Mouse (Mus musculus): ENCODE data around the gene Gpsm3. TPM values are rescaled to one million over a fixed set of nuclear protein-coding genes. Genes with fewer than 3 reads are reported as not detected.
A peak's percentile ranks its signal among the peaks of the same experiment; 100 is the strongest.
"Not testable (repeated sequence)": the region's sequence is repeated elsewhere in the genome, so short reads cannot be mapped to it uniquely, and the experiment has no call there.

The Gpsm3 gene
- total RNA-seq (2021), result 4.6 and 4.9 TPM in 2 replicates
- long read RNA-seq, partial matches to known transcripts, result 1 of 2 reads
- long read RNA-seq, other reads (novel, unspliced or antisense), result 0 of 2 reads

DNA sequence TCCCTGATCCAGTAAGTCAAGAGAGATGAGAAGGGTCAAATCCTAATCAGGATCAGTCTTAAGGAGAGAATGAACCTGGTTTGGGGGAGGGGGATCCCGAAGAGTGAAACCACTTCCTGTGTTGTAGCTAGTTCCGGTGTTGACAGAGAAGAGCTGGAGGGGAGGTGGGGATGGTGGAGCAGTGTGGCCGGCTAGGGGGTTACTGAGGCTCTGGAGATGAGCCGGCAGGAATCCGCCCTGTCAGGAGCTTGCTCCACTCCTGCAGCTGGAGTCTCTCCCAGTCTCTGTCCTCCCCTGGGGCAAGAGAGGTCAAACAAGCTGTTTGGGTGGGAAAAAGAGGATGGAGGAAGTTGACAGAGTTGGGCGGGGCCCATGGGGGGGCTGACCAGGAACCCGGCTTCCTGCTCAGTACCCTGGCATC lies at the start of gene Gpsm3:
Gpsm3 (plus strand) TSS at position 126 of the 421 bp plus-strand sequence.
- no peak for DNase-seq

DNA sequence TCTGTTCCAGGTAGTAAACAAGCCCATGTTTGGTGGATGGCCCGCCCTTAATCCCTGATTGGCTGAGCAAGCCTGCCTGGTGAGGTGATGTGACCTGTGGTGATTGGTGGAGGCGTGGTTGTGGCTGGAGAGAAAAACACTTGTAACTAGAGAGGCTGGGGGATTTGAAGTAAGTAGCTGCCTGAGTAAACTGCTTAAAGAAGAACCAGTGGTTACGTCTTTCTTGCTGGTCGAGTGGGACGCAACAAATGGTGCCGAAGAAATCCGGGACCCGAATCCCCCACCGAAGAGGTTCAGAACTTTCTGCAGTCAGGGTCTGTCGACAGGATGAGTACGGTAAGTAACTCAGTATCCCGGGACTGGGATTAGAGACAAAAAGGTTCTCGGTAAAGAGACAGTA lies 46.0 kb upstream of the Gpsm3 start:
- DNase-seq, result not testable (repeated sequence)

DNA sequence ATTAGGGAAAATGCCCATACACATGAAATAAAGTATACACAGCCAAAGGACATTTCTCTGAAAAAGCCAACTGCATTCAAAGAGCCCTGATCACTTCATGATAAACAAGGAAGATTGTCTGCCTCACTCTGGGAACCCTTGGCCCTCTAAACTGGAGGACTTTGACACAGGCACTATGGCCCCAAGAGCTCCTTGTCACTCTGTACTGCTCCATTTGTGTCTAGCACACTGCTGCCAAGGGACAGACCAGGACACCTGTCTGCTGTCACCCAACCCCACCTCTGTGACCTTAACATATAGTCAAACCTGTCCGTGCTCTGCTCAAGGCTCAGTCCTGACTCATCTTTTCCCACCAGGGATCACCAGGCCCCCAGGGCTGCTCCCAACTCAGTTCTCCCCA lies 42.8 kb upstream of the Gpsm3 start:
- no peak for DNase-seq

DNA sequence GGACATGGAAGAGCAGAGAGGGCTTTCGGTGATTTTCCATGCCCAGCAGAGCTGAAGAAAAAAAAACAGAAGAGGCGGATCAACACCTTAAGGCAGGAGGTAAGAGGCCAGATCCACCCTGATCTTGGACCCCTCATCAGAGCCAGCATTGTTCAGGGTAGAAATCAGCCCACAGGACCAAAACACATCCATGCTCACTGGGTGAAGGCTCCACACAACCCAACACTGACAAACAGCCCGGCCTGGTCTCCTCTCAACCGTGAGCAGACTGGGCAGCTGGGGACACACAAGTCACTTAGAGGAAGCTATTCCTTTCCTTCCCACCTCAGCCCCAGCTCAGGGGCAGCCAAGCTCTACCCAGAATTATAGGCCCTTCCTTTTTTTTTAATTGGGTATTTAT lies 42.0 kb upstream of the Gpsm3 start:
- no peak for DNase-seq

DNA sequence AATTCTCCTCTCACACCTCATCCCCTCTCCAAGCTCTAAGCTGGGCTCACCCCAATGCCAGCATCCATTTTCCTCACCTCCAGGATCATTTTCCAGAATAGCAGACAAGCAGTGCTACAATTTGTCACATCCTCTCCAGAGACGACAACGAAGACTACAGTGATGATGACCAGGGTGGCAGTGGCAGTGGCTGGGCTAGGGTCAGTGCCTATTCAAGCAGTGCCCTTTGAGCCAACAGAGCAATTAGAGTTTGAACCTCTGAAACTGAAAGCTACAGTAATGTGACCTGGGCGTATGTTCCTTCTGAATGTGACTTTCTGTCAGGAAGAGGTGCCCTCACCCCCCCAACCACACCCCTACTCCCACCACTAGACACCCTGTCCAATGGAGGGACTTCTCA lies 40.5 kb upstream of the Gpsm3 start:
- no peak for DNase-seq

DNA sequence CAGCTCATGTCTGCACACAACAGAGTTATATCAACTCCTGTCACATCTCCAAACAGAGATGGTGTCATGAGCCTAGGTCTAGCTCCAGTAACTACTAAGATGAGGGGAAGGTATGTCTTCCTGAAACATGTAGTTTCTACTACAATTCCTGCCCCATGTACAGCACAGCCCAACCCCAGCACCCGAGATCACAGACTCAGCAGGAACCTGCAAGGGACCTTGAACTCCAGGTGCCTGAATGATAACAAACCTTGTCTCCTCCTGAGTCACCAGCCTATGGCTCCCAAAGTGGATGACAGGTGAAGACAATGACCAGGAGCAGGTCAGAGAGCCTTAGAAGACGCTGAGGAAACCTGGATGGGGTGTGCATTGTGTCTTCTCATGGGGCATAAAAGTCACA lies 39.8 kb upstream of the Gpsm3 start:
- DNase-seq, result no peak

DNA sequence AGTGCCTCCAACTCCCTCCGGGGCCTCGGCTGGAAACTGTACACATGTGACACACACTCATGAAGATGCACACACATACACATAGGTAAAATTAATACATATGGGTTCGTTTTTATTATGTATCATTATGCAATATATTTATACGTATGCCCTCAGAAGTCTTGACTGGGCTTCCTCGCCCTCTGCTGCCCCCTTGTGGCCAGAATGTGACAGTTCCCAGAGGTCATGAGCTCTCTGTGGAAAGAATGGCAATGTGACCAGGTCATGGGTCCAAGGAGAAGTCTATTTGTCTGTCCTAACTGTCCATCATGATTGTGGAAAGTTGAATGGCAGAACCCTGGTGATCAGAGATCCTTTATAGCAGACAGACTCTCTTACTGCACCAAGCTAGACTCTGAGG lies 34.1 kb upstream of the Gpsm3 start:
- DNase-seq, result peak; percentile 86

DNA sequence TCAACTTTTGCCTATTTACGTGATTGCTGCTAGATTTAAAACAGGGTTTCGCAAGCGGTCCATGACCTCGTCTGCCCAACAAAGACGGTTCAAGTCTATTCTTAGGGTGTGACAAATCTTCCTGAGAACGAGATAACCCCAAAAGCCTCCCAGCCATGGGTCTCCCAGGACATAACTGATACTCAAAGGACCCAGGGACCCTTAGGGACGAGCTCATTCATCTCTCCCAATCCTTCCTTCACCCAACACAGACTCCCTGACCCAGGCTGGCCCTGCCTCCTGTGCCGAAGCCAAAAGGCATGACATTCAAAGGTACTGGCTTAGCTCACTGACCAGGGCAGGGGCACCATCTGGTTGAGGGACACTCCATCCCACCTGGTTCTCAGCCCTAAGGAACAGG lies 33.2 kb upstream of the Gpsm3 start:
- DNase-seq, result no peak

DNA sequence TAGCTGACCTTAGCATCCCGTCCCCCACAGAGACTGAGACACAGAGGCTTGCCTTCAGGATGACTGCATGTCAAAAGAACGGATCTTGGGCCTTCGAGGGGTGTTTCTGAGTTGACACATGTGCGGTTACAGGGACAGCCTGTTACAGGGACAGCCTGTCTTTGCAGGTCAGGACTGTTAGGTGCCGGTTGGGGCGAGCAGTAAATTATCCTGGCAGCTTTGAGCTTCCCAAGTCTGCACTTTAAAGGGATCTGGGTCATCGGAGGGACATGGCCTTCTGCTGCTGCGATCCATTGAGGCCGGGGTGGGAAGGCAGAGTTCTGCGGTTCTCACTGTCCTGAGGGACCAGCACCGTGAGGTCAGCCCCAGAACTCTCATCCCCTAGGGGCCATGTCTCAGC lies 32.2 kb upstream of the Gpsm3 start:
- DNase-seq, result no peak

DNA sequence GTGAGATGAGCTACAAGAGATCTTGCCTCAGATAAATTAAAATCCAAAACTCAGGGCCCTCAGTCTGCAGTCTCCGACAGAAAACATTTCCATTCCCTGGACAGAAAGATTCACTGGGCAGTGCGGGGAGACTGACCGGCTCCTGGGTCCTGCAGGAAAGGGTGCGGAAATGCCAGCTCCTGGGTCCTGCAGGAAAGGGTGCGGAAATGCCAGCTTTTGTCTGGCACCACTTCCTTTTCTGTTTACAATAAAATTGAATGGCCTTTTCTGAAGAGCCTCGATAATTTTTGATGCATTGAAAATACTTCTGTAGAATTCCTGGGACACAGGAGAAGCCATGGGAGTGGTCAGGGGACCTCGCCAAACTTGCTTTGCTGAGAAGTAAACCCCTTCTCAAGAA lies 30.5 kb upstream of the Gpsm3 start:
- DNase-seq, result no peak

DNA sequence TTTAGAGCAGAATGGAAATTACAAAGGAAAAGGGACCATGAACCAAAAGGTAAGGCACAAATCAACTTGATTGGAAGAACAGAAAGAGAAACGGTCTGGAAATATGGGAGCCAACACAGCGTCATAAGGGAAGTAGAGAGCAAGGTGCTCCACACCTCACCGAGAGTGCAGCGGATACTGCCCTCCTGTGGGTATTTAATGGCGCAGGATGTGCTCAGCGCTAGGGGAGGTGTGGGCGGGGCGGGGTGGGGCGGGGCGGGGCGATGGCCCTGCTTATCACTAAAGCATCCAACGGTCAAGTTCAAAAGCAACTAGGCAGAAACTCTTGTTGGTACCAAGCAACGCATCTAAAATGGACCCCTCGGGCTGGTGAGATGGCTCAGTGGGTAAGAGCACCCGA lies 29.7 kb upstream of the Gpsm3 start:
- DNase-seq, result no peak

DNA sequence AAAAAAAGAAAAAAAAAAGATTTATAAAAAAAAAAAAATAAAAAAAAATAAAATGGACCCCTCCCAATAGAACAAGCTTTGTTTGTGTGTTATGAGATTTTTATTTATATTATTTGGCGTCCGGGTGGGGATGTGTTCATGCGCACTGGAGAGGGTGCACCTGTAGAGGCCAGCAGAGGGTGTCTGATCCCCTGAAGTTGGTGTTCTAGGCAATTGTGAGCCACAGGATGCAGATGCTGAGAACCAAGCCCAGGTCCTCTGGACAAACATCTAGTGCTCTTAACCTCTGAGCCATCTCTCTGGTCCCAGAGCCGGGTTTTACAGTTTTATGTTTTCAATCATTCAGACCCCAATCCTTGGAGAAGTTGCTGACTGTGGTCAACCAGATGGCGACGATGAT lies 29.2 kb upstream of the Gpsm3 start:
- DNase-seq, result no peak

DNA sequence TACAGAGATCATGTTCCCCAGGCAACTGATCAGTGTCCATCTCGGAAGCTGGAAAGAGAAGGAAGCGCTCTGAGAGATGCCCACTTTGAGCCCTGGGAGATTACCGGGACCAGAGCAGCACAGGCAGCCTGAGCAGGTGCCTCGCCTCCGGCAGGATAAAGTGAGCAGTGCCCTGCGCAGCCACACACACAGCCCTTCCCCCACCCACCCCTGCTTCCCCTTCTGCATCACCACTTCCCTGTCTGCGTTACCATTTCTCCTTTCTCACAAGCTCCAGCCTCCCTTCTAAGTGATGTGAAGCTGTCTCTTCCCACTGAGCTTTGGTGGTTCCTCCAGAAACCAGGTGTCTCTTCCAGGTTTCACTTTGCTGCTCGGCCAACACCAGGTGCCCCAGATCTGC lies 28.4 kb upstream of the Gpsm3 start:
- DNase-seq, result no peak

DNA sequence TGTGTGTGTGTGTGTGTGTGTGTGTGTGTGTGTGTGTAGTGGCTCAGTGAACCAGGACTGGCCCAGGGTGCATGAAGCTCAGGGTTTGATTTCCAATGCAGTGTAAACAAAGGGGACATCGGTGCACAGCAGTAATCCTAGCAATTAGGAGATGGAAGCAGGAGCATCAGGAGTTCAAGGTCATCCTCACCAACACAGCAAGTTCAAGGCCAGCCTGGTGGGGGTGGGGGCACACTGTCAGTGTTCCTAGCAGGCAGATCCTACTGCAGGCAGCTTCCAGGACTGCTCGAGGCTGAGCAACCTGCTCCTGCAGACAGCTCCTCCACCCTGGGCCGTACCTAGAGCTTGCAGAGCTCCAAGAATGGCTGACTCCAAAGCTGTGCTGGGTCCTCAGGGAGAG lies 27.0 kb upstream of the Gpsm3 start:
- no peak for DNase-seq

DNA sequence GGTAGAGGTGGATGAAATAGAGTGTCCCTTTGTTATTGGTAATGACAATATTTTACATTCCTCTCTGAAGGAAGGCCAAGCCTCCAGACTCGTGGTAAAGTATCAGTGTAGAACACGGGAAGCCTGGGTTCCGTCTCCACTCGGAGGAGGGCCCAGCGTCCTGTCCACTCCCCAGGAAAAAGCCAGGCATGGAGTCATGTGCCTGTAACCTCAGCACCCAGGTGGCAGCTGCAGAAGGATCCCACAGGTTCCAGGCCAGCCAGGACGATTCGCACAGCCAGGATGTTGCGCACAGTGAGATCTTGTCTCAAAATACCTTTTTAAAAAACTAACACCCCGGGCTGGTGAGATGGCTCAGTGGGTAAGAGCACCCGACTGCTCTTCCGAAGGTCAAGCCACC lies 26.3 kb upstream of the Gpsm3 start:
- no peak for DNase-seq

DNA sequence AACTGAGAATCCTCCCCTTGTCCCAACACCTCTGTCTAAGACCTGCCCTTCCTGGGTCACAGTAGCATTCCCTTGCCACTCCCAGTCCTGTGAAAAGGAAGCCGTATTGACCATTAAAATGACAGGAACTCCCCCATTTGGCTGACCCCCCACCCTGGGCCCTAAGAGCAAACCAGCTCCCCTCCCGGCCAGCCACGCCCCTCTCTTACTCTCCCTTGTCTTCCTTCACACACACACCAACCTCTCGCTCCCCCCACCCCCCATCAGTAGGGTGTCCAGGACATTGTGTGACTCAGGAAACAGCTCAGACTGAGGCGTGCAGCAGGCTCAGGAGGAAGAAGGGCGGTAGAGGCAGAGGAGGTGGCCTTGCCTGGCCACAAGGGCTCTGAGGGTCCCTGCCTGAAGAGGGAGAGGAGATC lies 25.6 kb upstream of the Gpsm3 start, which contains the start of gene Notch4:
Notch4 (plus strand) TSS at position 266 of the 419 bp plus-strand sequence.
- DNase-seq, result peak; percentile 35

DNA sequence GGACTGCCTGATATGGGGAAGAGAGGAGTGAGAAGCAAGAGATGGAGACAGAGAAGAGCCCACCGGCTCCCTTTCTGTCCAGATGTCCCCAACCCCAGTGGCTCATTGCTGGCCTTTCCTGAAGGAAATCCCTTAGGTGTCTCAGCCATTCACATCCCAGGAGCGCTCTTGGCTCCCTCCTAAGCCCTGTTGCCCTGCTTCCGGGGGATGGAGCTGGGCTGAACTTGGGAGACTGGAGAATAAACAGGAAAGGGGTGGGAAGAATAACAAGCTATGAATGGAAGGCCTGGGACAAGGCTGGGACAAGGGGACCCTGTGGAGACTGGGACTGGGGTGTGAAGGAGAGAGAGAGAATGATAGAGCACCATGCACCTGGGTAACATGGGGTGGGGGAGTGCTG lies 24.8 kb upstream of the Gpsm3 start:
- no peak for DNase-seq

DNA sequence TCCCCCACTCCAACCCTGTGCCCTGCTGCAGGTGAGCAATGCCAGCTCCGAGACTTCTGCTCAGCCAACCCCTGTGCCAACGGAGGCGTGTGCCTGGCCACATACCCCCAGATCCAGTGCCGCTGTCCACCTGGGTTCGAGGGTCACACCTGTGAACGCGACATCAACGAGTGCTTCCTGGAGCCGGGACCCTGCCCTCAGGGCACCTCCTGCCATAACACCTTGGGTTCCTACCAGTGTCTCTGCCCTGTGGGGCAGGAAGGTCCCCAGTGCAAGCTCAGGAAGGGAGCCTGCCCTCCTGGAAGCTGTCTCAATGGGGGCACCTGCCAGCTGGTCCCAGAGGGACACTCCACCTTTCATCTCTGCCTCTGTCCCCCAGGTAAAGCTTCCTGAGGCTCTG lies 22.3 kb upstream of the Gpsm3 start:
- no peak for DNase-seq

DNA sequence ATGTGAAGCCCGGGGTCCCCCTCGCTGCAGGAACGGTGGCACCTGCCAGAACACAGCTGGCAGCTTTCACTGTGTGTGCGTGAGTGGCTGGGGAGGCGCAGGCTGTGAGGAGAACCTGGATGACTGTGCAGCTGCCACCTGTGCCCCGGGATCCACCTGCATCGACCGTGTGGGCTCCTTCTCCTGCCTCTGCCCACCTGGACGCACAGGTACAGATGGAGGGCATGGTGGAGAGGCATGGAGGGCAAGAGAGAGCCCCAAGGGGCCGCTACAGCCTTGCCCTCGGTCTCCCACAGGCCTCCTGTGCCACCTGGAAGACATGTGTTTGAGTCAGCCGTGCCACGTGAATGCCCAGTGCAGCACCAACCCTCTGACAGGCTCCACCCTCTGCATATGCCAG lies 21.2 kb upstream of the Gpsm3 start:
- no peak for DNase-seq

DNA sequence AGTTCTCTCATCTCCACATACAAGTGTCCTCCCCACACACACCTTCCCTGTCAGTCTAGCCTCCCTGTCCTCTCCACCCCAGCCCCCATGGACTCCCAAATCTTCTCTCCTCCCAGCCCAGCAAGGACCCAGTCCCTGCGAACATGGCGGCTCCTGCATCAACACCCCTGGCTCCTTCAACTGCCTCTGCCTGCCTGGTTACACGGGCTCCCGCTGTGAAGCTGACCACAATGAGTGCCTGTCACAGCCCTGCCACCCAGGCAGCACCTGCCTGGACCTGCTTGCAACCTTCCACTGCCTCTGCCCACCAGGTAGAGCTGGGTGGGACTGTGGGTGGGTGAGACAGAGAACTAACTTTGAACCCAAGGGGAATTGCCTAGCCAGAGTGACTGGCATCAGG lies 19.7 kb upstream of the Gpsm3 start:
- DNase-seq, result no peak

DNA sequence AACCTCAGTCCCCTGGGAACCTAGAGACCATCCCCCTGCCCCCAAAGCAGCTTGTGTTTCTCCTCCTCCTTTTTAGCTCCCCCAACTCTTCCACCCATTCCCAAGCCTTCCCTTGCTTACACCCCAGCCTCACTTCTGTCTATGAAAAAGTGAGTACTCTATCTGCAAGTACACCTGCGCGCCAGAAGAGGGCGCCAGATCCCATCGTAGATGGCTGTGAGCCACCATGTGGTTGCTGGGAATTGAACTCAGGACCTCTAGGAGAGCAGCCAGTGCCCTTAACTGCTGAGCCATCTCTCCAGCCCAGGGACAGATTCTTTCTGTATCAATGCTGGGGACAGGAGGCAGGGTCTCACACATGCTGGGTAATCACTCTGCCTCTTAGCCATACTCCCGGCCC lies 17.7 kb upstream of the Gpsm3 start:
- no peak for DNase-seq

DNA sequence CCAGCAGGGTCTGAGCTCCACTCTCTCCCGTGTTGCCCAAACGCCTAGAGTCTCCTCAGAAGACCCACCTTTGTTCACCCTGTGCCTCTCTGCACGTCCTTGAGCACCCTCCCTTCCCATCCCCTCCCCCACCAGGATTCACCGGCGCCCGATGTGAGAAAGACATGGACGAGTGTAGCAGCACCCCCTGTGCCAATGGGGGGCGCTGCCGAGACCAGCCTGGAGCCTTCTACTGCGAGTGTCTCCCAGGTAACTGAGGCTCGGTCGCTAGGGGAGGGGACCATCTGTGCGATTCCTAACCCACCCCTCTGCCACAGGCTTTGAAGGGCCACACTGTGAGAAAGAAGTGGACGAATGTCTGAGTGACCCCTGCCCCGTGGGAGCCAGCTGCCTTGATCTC lies 17.2 kb upstream of the Gpsm3 start:
- DNase-seq, result no peak

DNA sequence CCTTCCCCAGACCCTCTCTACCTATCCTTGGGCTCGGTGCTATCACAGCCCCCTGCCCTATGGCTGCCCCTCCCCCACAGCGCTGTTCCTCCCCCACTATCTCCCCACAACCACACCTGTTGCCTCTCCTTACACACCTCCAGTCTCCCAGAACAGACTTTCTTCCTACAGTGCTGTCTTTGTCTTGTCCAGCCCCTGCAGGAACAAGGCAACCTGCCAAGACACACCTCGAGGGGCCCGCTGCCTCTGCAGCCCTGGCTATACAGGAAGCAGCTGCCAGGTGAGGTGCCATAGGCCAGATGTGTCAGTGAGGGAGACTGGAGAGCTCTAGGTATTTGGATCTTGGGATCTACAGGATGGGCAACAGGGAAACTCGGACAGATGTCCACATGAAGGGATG lies 13.0 kb upstream of the Gpsm3 start:
- DNase-seq, result no peak

DNA sequence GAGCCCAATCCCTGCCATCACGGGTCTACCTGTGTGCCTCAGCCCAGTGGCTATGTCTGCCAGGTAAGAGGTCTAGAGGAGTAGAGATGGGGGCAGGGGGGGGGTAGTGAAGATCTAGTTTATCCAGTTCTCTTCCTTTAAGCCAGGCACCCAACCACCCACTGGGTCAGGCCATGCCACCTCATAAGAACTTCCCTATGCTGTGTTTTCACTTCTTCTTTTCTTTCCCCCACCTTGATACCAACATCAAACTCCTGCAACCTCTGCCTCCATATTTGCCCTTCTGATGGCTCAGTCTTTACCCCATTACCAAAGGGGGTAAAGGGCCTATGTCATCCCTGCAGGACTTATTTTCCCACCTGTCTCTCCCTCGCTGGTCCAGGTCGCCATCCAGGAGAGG lies 11.5 kb upstream of the Gpsm3 start:
- no peak for DNase-seq

DNA sequence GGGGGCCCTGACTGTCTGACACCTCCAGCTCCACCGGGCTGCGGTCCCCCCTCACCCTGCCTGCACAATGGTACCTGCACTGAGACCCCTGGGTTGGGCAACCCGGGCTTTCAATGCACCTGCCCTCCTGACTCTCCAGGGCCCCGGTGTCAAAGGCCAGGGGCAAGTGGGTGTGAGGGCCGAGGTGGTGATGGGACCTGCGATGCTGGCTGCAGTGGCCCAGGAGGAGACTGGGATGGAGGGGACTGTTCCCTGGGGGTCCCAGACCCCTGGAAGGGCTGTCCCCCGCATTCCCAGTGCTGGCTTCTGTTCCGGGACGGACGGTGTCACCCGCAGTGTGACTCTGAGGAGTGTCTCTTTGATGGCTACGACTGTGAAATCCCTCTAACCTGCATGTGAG lies 7.1 kb upstream of the Gpsm3 start:
- no peak for DNase-seq
